Mouse (Mus musculus): ENCODE measurements around the gene Pacsin2.

DNA sequence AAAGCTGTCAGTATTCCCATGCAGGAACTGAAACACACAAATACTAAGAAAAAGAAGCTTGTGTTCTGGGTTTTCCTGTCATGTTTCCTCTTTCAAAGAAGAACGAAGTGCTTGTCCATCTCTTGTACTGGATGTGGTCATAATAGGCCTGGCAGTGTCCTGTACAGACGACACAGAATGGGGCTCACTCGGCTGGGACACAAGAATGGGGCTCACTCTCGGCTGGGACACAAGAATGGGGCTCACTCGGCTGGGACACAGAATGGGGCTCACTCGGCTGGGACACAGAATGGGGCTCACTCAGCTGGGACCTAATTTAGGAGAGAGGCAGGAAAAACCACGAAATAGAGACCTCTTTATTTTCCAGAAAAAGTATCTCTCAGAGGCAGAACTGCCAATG is 34.0 kb downstream of the Pacsin2 start:
- no peak for TF ChIP-seq CTCF (conservative IDR thresholded peaks at IDR 0.05; ENCODE audit: low read length)
- no peak for TF ChIP-seq NANOG (IDR thresholded peaks at IDR 0.05; ENCODE audit: borderline replicate concordance, low read length)
- TF ChIP-seq POU5F1 (IDR thresholded peaks at IDR 0.05; ENCODE audit: borderline replicate concordance, low read length), result no peak

Measured in E14TG2a.4 (cell line).